Mouse (Mus musculus): ENCODE data around the gene Stub1. TPM values are rescaled to one million over a fixed set of nuclear protein-coding genes. Genes with fewer than 3 reads are reported as not detected.

The Stub1 gene
- 336 and 362 TPM in 2 replicates for polyA plus RNA-seq (2015; fragmentation: Nextera tagmentation; extraction: Ambion mirVana)

GRCm38 (mm10) chr17:25833291-25833663 lies at the start of gene Stub1:
Gene Stub1, minus strand, starts transcription at chr17:25833404.
- H3K9ac ChIP-seq, result peak within 1 kb of the TSS; percentile 73
- H3K4me1 ChIP-seq, result peaks cover 82% of the 10 kb centered on the region
- H3K4me2 ChIP-seq, result peak within 1 kb of the TSS; percentile 95
- peak within 1 kb of the TSS; percentile 64 for H3K4me3 ChIP-seq (replicated peaks)
- peak within 1 kb of the TSS; percentile 100 for H3K27ac ChIP-seq
- no peaks in the 10 kb centered on the region for H3K9me3 ChIP-seq (replicated peaks)
- peaks cover 43% of the 10 kb centered on the region for H3K36me3 ChIP-seq
- ATAC-seq (replicated peaks; ENCODE audit: low FRiP score), result peak; percentile 69
- WGBS, result under 1% methylated on average over 24 of the region's 24 CpGs
- H3K27me3 ChIP-seq, result no peaks in the 10 kb centered on the region

- Histone ChIP-seq H3K36me3 (peaks cover 57% of the 10 kb centered on the region), H3K27me3 (no peaks in the 10 kb centered on the region), H3K27ac (no peak overlapping the region), H3K4me2 (no peak overlapping the region), H3K9me3 (replicated peaks) (no peaks in the 10 kb centered on the region), H3K4me3 (replicated peaks) (no peak overlapping the region), H3K4me1 (peaks cover 27% of the 10 kb centered on the region), H3K9ac (no peak overlapping the region)
- WGBS, result 38% methylated on average over 5 of the region's 5 CpGs
- no peak for ATAC-seq (replicated peaks; ENCODE audit: low FRiP score)
Observed at GRCm38 (mm10) chr17:25882306-25882705, 49.1 kb upstream of the Stub1 start.

- WGBS, result 33% methylated on average over 4 of the region's 4 CpGs
- H3K27me3 ChIP-seq, result no peaks in the 10 kb centered on the region
- ATAC-seq (replicated peaks; ENCODE audit: low FRiP score), result no peak
- peaks cover 56% of the 10 kb centered on the region for H3K36me3 ChIP-seq
- H3K27ac ChIP-seq, result peak overlapping the region; percentile 56
- H3K9me3 ChIP-seq (replicated peaks), result no peaks in the 10 kb centered on the region
- H3K9ac ChIP-seq, result no peak overlapping the region
- no peak overlapping the region for H3K4me3 ChIP-seq (replicated peaks)
- peaks cover 31% of the 10 kb centered on the region for H3K4me1 ChIP-seq
- H3K4me2 ChIP-seq, result no peak overlapping the region
Observed at GRCm38 (mm10) chr17:25881691-25882090, 48.5 kb upstream of the Stub1 start.

- Histone ChIP-seq H3K9ac (no peak overlapping the region), H3K4me2 (no peak overlapping the region), H3K36me3 (peaks cover 56% of the 10 kb centered on the region), H3K4me1 (peaks cover 37% of the 10 kb centered on the region), H3K9me3 (replicated peaks) (no peaks in the 10 kb centered on the region), H3K4me3 (replicated peaks) (no peak overlapping the region), H3K27ac (peak overlapping the region; percentile 56; the same call in 1 of the 2 replicates), H3K27me3 (no peaks in the 10 kb centered on the region)
- no peak for ATAC-seq (replicated peaks; ENCODE audit: low FRiP score)
- WGBS, result 13% methylated on average over 5 of the region's 5 CpGs
Observed at GRCm38 (mm10) chr17:25880913-25881641, 47.9 kb upstream of the Stub1 start.

- H3K9ac ChIP-seq, result 0 out of 2 replicates have a peak within 1 kb of the TSS, but pooled peaks have one; percentile 9
- no peaks in the 10 kb centered on the region for H3K9me3 ChIP-seq (replicated peaks)
- WGBS, result 36% methylated on average over 5 of the region's 5 CpGs
- H3K4me3 ChIP-seq (replicated peaks), result no peak within 1 kb of the TSS
- H3K4me1 ChIP-seq, result peaks cover 41% of the 10 kb centered on the region
- no peaks in the 10 kb centered on the region for H3K27me3 ChIP-seq
- peak within 1 kb of the TSS; percentile 56 for H3K27ac ChIP-seq
- H3K4me2 ChIP-seq, result no peak within 1 kb of the TSS
- peaks cover 55% of the 10 kb centered on the region for H3K36me3 ChIP-seq
- 0 out of 2 replicates have a peak, but pooled peaks have one; percentile 4 for ATAC-seq (replicated peaks; ENCODE audit: low FRiP score)
Observed at GRCm38 (mm10) chr17:25880196-25880910, 47.1 kb upstream of the Stub1 start, which contains the start of gene Wfikkn1. Gene Wfikkn1, minus strand, starts transcription at chr17:25880858.

- Histone ChIP-seq H3K4me1 (peaks cover 41% of the 10 kb centered on the region), H3K27me3 (no peaks in the 10 kb centered on the region), H3K36me3 (peaks cover 51% of the 10 kb centered on the region), H3K9me3 (replicated peaks) (no peaks in the 10 kb centered on the region), H3K27ac (peak overlapping the region; percentile 56), H3K4me2 (no peak overlapping the region), H3K9ac (no peak overlapping the region), H3K4me3 (replicated peaks) (no peak overlapping the region)
- ATAC-seq (replicated peaks; ENCODE audit: low FRiP score), result no peak
- 69% methylated on average over 8 of the region's 8 CpGs for WGBS
Observed at GRCm38 (mm10) chr17:25879750-25880149, 46.5 kb upstream of the Stub1 start.

GRCm38 (mm10) chr17:25879261-25879660 lies 46.1 kb upstream of the Stub1 start:
- no peak overlapping the region for H3K4me2 ChIP-seq
- peaks cover 46% of the 10 kb centered on the region for H3K36me3 ChIP-seq
- H3K27ac ChIP-seq, result no peak overlapping the region
- H3K9me3 ChIP-seq (replicated peaks), result no peaks in the 10 kb centered on the region
- WGBS, result 48% methylated on average over 4 of the region's 4 CpGs
- no peak overlapping the region for H3K4me3 ChIP-seq (replicated peaks)
- peaks cover 45% of the 10 kb centered on the region for H3K4me1 ChIP-seq
- H3K9ac ChIP-seq, result no peak overlapping the region
- ATAC-seq (replicated peaks; ENCODE audit: low FRiP score), result no peak
- no peaks in the 10 kb centered on the region for H3K27me3 ChIP-seq

GRCm38 (mm10) chr17:25878611-25879180 lies 45.5 kb upstream of the Stub1 start:
- no peak overlapping the region for H3K9ac ChIP-seq
- no peaks in the 10 kb centered on the region for H3K27me3 ChIP-seq
- no peaks in the 10 kb centered on the region for H3K9me3 ChIP-seq (replicated peaks)
- WGBS, result 89% methylated on average over 19 of the region's 19 CpGs
- no peak overlapping the region for H3K4me2 ChIP-seq
- ATAC-seq (replicated peaks; ENCODE audit: low FRiP score), result no peak
- H3K36me3 ChIP-seq, result peaks cover 40% of the 10 kb centered on the region
- H3K27ac ChIP-seq, result no peak overlapping the region
- H3K4me3 ChIP-seq (replicated peaks), result no peak overlapping the region
- peaks cover 51% of the 10 kb centered on the region for H3K4me1 ChIP-seq

- Histone ChIP-seq H3K4me1 (peaks cover 54% of the 10 kb centered on the region), H3K9ac (no peak overlapping the region), H3K36me3 (peaks cover 33% of the 10 kb centered on the region), H3K4me2 (no peak overlapping the region), H3K27me3 (no peaks in the 10 kb centered on the region), H3K27ac (no peak overlapping the region), H3K9me3 (replicated peaks) (no peaks in the 10 kb centered on the region), H3K4me3 (replicated peaks) (no peak overlapping the region)
- WGBS, result 91% methylated on average over 32 of the region's 32 CpGs
- no peak for ATAC-seq (replicated peaks; ENCODE audit: low FRiP score)
Observed at GRCm38 (mm10) chr17:25877741-25878610, 44.8 kb upstream of the Stub1 start.

GRCm38 (mm10) chr17:25877025-25877424 lies 43.8 kb upstream of the Stub1 start:
- H3K9ac ChIP-seq, result no peak overlapping the region
- H3K4me1 ChIP-seq, result peaks cover 52% of the 10 kb centered on the region
- no peak overlapping the region for H3K4me2 ChIP-seq
- no peak for ATAC-seq (replicated peaks; ENCODE audit: low FRiP score)
- H3K36me3 ChIP-seq, result peaks cover 24% of the 10 kb centered on the region
- H3K4me3 ChIP-seq (replicated peaks), result no peak overlapping the region; the same call in 1 of the 2 replicates
- H3K27ac ChIP-seq, result no peak overlapping the region
- 94% methylated on average over 3 of the region's 3 CpGs for WGBS
- no peaks in the 10 kb centered on the region for H3K9me3 ChIP-seq (replicated peaks)
- H3K27me3 ChIP-seq, result no peaks in the 10 kb centered on the region

GRCm38 (mm10) chr17:25876347-25876915 lies 43.2 kb upstream of the Stub1 start:
- Histone ChIP-seq H3K4me1 (peaks cover 46% of the 10 kb centered on the region), H3K36me3 (peaks cover 22% of the 10 kb centered on the region), H3K27ac (peak overlapping the region; percentile 96; the same call in 1 of the 2 replicates), H3K4me3 (replicated peaks) (peak overlapping the region; percentile 84), H3K9me3 (replicated peaks) (no peaks in the 10 kb centered on the region), H3K9ac (peak overlapping the region; percentile 77), H3K4me2 (peak overlapping the region; percentile 92), H3K27me3 (no peaks in the 10 kb centered on the region)
- 58% methylated on average over 10 of the region's 10 CpGs for WGBS
- no peak for ATAC-seq (replicated peaks; ENCODE audit: low FRiP score)

Measured in kidney, embryonic 15.5 days (tissue).